Mouse (Mus musculus) layer of hippocampus, postnatal 10 days (tissue): ENCODE measurements around the gene Egfem1. TPM values are rescaled to one million over a fixed set of nuclear protein-coding genes. Genes with fewer than 3 reads are reported as not detected.

Experiments used
- DNase-seq, 2 experiments: peaks; one replicate each; pipeline ENCODE4 v3.0.0; 2021; ENCODE audit warnings: low spot score in 2 of 2
- total RNA-seq, 2 experiments: library from RNA; stranded (reverse); gene quantifications; 2 replicates each; pipeline ENCODE4 v1.2.3; 2021

Egfem1 gene
- total RNA-seq, 2 experiments from 2014 or later: 20.5 to 28.3 TPM

- no peak for DNase-seq
Observed at GRCm38 (mm10) chr3:29563171-29563570, 481.3 kb downstream of the Egfem1 start.

DNA sequence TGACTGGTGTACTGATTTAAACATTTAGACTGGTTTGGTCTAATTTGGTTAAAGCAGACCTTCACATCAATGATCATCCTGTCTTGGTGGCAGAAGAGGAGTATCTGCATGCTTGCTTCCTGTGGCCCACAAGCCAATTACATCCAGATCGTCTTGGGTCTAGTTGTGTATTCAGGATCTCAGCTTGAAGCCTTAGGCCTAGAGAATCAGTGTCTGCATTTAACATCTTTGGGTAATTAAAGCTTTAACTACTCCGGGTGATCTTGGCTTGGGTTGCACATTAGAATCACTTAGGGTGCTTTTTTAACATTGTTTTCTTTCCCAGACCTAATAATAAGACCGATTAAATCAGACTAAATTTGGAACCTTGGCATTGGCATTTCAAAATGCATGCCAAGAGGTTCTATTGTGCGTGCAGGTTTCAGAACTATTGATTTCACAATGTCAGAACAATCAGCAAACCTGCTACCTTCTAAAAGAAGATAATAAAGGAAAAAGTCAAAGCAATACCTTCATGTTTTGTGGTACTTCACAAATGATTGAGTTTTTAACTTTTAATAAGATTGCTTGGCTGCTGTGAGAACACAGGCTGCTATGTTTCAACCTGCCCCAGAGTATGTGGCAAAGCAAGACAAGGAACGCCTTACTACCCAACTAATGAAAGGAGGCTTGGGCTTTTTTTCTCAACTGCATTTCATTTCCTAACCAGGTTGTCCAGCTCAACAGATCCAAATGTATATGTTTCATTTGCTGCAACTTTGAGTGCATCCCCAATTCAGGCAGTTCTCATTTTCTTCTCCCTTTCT lies 496.4 kb downstream of the Egfem1 start:
- DNase-seq: no peak

DNA sequence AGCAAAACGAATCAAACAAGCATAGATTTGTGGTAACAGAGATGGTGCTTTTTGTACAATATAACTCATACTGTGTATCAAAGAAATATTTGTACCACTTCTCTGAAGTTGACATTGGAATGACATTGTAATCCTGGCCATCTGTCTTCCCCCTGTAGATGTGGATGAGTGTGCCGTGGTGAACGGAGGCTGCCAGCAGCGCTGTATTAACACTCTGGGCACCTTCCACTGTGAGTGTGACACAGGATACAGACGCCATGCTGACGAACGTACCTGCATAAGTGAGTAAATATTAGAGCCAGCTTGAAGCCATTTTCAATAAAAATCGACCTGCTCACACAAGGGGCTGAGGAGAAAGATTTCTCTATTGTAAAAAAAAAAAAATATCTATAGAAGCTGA lies 500.9 kb downstream of the Egfem1 start:
- DNase-seq: no peak

- no peak for DNase-seq
Observed at GRCm38 (mm10) chr3:29602140-29602539, 520.3 kb downstream of the Egfem1 start.

DNA sequence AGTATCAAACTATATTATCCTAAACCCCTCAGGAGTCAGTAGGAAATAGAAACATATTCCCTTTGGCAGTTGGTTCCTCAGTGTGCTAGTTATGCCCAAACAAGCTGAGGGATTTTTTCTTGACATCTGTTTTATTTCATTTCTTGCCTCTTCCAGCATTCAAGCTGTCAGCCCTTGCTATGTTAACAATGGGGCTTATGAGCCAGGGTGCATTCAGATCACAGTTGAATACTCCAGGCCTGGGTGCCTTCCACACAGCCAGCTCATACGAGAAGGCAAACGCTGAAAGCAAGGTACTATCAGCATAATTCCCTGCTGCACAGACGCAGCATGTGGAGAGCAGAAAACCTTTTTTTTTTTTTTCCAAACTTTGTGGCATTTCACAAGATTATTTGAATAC lies 526.9 kb downstream of the Egfem1 start:
- peak in 1 of 2 experiments; percentile 20 for DNase-seq

GRCm38 (mm10) chr3:29609174-29609573 lies 527.4 kb downstream of the Egfem1 start:
- DNase-seq: no peak

- no peak for DNase-seq
Observed at GRCm38 (mm10) chr3:29619586-29619985, 537.8 kb downstream of the Egfem1 start.

DNA sequence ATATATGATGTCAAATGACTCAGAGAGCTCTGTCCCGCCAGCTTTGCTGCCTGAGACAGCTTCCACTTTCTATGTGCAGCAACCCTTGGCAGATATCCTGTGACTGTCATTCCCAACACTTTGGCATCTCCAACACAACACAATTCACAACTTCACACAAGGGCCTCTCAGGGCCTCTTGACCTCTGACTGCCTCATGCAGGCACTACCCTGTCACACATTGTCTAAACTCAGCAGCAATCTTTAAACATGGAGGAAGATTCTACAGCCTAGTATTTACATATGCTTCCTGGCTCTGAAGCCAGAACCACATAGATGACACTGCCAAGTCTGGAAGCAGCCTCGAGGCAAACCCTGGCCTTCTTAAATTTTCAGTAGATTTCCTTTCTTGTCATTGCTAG lies 558.0 kb downstream of the Egfem1 start:
- no peak for DNase-seq

DNA sequence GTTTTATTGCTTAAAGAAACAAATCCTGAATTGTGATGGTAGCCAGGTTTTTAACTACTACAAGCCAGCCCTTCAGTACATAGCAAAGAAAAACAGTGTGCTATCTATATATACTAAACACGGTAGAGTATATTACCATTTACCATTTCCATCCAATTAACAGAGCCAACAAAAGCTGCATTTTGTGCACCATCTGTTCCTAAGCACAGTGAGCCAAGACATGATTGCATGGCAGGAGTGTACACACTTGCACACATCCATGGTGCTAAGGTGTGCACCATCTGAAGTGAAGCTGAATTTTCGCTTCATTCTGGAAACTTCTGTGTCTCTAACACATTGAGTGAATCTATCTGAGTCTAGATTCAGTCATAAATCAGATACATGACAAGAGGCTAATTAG lies 585.0 kb downstream of the Egfem1 start:
- no peak for DNase-seq

DNA sequence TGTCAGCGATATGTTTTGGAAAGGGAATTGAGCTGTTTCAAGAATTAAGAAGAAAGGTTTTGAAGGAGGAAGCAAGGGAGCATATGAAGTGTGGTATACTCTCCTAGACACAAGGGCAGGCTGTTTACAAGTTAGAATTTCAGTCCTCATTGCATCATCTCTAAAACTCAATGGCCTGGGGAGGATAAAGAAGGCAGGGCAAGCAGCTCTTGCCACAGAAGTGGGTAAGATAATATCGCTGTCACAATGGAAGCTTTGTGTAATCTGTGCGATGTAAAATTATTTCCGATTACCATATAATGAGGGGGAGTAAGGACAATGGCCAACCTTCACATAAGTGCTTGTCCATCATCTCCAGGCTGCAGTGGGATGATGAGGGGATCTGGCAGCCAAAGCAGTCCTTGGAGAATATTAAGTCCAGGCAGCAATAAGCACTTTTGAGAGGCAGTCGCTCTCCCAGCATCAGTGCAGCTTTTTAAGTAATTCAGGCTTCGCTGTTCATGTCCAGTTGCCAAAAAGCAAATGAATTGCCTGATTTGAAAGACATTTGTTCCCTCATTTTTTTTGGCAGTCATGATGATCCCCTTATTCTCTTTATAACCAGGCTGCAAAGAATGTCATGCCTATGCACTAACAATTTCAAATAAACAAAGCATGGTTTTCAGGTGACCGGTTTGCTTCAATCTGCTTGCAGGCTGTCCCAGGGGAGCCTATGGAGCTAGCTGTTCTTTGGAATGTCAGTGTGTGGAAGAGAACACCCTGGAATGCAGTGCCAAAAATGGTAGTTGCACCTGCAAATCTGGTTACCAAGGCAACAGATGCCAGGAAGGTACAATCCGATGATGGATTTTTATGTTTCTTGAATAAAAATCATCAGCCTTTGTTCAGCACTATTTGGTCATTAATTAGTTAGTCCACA lies 607.8 kb downstream of the Egfem1 start:
- DNase-seq: peak in 1 of 2 experiments; percentile 25

DNA sequence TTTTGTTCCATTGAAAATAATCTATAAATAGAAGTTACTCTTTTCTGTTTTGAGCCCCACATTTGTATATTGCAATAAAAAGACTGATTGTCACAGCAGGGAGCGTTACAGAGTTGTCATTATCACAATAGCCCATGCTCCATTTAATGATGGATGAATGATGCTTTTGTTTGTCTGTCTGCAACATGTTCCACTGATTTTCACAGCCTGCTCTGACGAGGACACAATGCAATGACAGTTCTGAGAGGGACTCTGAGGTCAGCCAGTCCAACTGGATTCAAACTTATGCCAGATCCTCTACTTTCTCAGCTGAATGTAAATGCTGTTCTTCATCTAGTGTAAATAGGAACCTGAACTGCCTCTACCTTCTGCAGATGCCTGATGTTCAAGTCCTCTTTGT lies 619.3 kb downstream of the Egfem1 start:
- DNase-seq: no peak

DNA sequence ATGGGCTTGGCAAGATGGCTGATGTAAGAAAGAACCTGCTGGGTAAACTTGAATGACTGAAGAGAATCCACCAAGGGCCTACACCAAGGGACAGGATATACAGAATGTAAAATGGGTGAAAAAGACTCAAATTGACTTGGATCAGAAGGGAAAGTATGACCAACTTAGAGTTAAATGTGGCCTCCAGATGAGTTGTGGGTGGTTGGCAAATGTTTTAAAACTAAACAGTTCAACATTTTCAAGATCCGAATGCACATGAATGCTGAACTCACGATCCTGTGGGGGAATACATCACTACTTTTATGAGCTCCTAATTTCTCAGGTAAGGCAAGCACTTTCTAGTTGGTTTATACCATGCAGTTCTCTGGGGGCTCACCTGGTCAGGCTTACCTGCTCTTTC lies 625.0 kb downstream of the Egfem1 start:
- no peak for DNase-seq

DNA sequence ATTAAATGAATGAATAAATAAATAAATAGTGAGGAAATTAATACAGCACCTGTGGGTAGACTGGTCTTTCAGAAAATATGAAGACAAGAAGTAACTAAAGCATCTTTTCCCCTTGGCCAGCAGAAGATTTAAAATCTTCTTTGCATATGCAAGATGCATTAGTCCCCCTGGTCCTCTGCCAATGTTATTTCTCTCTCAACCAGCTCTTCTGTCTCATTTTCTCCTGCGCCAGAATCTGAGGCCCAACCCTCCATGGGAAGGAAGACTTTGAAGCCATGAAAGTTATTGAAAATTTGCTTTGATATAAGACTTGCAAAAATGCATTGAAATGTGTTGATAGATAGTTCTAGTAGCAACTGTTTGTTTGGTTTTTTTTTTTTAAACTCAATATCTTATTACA lies 625.6 kb downstream of the Egfem1 start:
- DNase-seq: no peak

DNA sequence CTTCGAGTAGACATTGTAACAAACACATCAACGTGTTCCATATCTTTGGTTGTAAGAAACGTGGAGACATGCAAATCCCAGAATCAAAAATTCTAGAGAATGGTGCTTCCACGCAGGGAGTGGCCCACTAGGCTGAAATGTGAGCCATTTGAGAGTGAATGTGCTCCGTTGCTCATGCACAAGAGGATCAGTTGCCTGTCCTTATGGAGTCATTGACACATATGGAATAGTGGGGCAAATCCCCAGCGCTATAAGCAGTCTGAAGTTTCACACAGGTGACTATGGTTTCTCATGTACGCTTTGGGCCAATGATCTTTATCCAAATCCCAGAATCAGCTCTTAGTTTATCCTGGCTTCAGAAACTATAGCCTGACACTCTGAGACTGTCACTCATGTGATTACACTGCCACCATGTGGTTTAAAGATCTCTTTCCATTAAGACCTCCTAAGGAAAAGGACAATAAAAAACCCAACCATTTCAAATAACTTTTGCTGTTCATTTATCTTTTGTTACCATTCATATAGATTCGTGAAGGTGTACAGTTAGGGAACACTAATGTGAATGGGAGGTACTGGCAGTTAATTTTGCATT lies 644.6 kb downstream of the Egfem1 start:
- peak in 1 of 2 experiments; percentile 23 for DNase-seq

DNA sequence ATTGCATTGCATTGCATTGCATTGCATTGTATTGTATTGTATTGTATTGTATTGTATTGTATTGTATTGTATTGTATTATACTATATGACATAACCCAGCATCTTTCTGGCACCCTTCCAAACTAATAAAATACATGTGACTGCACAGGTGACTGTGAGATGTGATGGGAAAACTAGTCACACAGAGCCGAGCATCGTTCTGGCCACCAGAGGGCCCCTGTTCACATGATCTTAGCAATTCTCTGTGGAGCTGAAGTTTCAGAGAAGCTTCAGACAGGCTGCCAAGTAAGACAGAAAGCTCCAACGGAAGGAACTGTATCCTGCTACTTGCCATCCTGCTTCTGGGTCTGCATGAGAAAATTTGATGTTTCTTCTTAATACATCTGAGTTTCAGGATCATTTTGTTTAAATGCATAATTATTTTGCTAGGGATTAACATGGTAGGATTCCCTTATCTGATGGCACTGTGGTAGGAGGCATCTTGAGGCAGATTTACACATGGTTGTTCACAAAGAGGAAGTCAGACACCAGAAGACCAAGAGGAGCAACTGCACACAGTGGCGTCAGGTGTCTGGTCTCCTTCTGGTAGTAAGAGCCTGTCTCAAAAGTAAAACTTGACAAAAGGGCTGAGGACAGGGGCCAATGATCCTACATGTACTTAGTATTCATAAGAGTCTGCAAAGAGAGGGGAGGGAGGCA lies 648.4 kb downstream of the Egfem1 start:
- DNase-seq: peak; percentile 50 to 57

- DNase-seq: no peak
Observed at GRCm38 (mm10) chr3:29731509-29731908, 649.7 kb downstream of the Egfem1 start.

DNA sequence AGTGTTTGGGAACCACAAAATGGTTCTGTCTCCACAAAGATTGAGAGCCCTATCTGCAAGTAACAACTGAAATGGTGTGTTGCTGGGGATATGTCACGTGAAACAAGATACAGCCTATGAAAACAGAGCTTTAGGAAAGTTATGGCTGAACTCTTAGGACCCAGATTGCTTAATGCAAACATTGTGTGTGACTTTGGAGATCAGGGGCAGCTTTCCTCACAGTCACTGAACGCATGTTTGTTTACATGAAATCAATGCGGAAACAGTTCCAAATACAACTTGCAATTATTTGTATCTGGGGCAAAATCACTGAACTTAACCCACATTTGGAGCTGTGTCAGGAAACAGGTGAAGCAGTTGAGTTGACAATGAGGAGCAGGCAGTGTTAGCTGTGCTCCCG lies 650.8 kb downstream of the Egfem1 start:
- DNase-seq: no peak

GRCm38 (mm10) chr3:29734251-29734650 lies 652.4 kb downstream of the Egfem1 start:
- DNase-seq: no peak

DNA sequence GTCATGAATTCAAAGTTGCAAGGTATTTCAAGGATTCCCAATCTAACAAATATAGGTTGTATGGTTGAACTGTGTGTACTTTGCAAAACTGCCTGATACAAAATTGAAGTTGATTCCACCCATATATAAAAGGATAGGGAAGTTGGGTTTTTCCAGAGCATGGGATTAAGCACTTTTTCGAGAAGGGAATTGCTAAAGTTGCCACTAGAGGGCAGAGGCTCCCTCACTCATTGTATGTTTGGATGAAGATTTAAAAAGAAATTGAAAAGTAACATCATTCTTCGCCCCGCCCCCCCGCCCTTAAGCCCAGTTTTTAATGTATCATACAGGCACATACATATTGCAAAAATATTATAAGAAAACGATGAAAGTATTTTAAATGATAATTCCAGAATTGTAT lies 657.5 kb downstream of the Egfem1 start:
- DNase-seq: peak; percentile 21 to 39
